Mouse (Mus musculus) liver, postnatal 0 days (tissue): ENCODE data around the gene Atoh7. TPM values are rescaled to one million over a fixed set of nuclear protein-coding genes. Genes with fewer than 3 reads are reported as not detected.
"Not testable (repeated sequence)": the region's sequence is repeated elsewhere in the genome, so short reads cannot be mapped to it uniquely, and the experiment has no call there.

Source experiments
- ATAC-seq: fragments of 200-750 bp; cut with Nextera tagmentation; 2 replicates; pipeline ENCODE4 v1.8.0; 2017; ENCODE audit warnings: mild to moderate bottlenecking, moderate library complexity
- DNase-seq: peaks from one replicate; pipeline ENCODE4 v3.0.0-alpha.2; 2016
- H3K27ac ChIP-seq: fragments of 300-500 bp; sonication (generic); 2 replicates; pipeline ENCODE4 v1.5.1; 2014; ENCODE audit warnings: antibody characterized with exemption, moderate library complexity, mild to moderate bottlenecking, low read depth
- H3K27me3 ChIP-seq: fragments of 300-500 bp; sonication (generic); 2 replicates; pipeline ENCODE4 v1.6.1; 2014; ENCODE audit warnings: low read length, control low read depth, mixed read lengths; ENCODE audit not compliant: insufficient read depth
- H3K36me3 ChIP-seq: fragments of 300-500 bp; sonication (generic); replicated peaks from 2 replicates; pipeline ENCODE4 v1.6.1; 2014; ENCODE audit warnings: mild to moderate bottlenecking, control low read depth, low read length, moderate library complexity, mixed read lengths; ENCODE audit not compliant: insufficient read depth
- H3K4me1 ChIP-seq: fragments of 300-500 bp; sonication (generic); 2 replicates; pipeline ENCODE4 v1.6.1; 2014; ENCODE audit warnings: antibody characterized with exemption, mild to moderate bottlenecking, control low read depth; ENCODE audit not compliant: insufficient read depth
- H3K4me2 ChIP-seq: fragments of 300-500 bp; sonication (generic); 2 replicates; pipeline ENCODE4 v1.6.1; 2014; ENCODE audit warnings: low read depth, mild to moderate bottlenecking, low read length, moderate library complexity, mixed read lengths
- H3K4me3 ChIP-seq: fragments of 300-500 bp; sonication (generic); 2 replicates; pipeline ENCODE4 v1.5.1; 2014; ENCODE audit warnings: low read depth, low read length
- H3K9ac ChIP-seq: fragments of 300-500 bp; sonication (generic); replicated peaks from 2 replicates; pipeline ENCODE4 v1.6.1; 2014; ENCODE audit warnings: mild to moderate bottlenecking, moderate library complexity
- H3K9me3 ChIP-seq: fragments of 300-500 bp; sonication (generic); 2 replicates; pipeline ENCODE4 v1.6.1; 2016; ENCODE audit warnings: mild to moderate bottlenecking, control low read depth, low read length, mixed read lengths
- CTCF ChIP-seq: sonication (generic); IDR thresholded peaks from 2 replicates; pipeline ENCODE4 v1.5.1; 2016; ENCODE audit warnings: antibody characterized with exemption, low read depth
- EP300 ChIP-seq: IDR thresholded peaks from 2 replicates; pipeline ENCODE4 v1.6.1; 2016; ENCODE audit warnings: antibody characterized with exemption, low read depth, mild to moderate bottlenecking
- WGBS: fragments of 180-500 bp; shearing (Covaris S2); extraction: QIAGEN DNeasy Blood & Tissue Kit; methylation state at CpG from one replicate; pipeline ENCODE4 v1.1.7; 2014; ENCODE audit not compliant: insufficient replicate concordance; 5-methylcytosine and 5-hydroxymethylcytosine counted together
- polyA plus RNA-seq: library from polyadenylated mRNA; unstranded; fragments of >200 nt; fragmentation: Nextera tagmentation; extraction: Ambion mirVana; gene quantifications from 2 replicates; pipeline ENCODE4 v1.2.1, GENCODE M21; 2015

Atoh7 gene
- polyA plus RNA-seq = 0.08 and 0.61 TPM in 2 replicates

- DNase-seq = no peak
- Histone ChIP-seq H3K9ac (peak within 1 kb of the TSS; percentile 31), H3K9me3 (no peaks in the 10 kb centered on the region), H3K4me2 (peak within 1 kb of the TSS; percentile 74), H3K27ac (no peak within 1 kb of the TSS), H3K36me3 (no peaks in the 10 kb centered on the region), H3K4me1 (0 out of 2 replicates have a peak, but pooled peaks cover 3% of the 10 kb centered on the region), H3K27me3 (peaks cover 28% of the 10 kb centered on the region), H3K4me3 (peak within 1 kb of the TSS; percentile 46)
- 16% methylated on average over 16 of the region's 16 CpGs for WGBS
- no peak for ATAC-seq
- TF ChIP-seq EP300 = no peak
- TF ChIP-seq CTCF = no peak
Observed at GRCm38 (mm10) chr10:63099521-63099920, at the start of gene Atoh7. Gene Atoh7, plus strand, starts transcription at chr10:63099651.

GRCm38 (mm10) chr10:63051267-63051666 lies 48.2 kb upstream of the Atoh7 start:
- no peaks in the 10 kb centered on the region; the same call in 1 of the 2 replicates for H3K4me1 ChIP-seq
- 45% methylated on average over 7 of the region's 7 CpGs for WGBS
- H3K27me3 ChIP-seq = no peaks in the 10 kb centered on the region
- H3K9me3 ChIP-seq = no peaks in the 10 kb centered on the region
- no peaks in the 10 kb centered on the region for H3K36me3 ChIP-seq
- H3K9ac ChIP-seq = no peak overlapping the region
- DNase-seq (no peak), ATAC-seq (no peak)
- no peak overlapping the region for H3K27ac ChIP-seq
- H3K4me2 ChIP-seq = no peak overlapping the region
- H3K4me3 ChIP-seq = no peak overlapping the region
- no peak for TF ChIP-seq EP300
- no peak for TF ChIP-seq CTCF

- H3K4me3 ChIP-seq = no peak overlapping the region
- no peaks in the 10 kb centered on the region for H3K27me3 ChIP-seq
- no peaks in the 10 kb centered on the region; the same call in 1 of the 2 replicates for H3K4me1 ChIP-seq
- 66% methylated on average over 6 of the region's 6 CpGs for WGBS
- H3K9ac ChIP-seq = no peak overlapping the region
- H3K4me2 ChIP-seq = no peak overlapping the region
- no peaks in the 10 kb centered on the region for H3K36me3 ChIP-seq
- H3K9me3 ChIP-seq = no peaks in the 10 kb centered on the region
- DNase-seq (no peak), ATAC-seq (peak; percentile 25; the same call in 1 of the 2 replicates)
- TF ChIP-seq EP300 (no peak), CTCF (no peak)
- H3K27ac ChIP-seq = no peak overlapping the region
Observed at GRCm38 (mm10) chr10:63052011-63052410, 47.4 kb upstream of the Atoh7 start.

GRCm38 (mm10) chr10:63053007-63053406 lies 46.4 kb upstream of the Atoh7 start:
- Histone ChIP-seq H3K36me3 (no peaks in the 10 kb centered on the region), H3K9ac (no peak overlapping the region), H3K27me3 (no peaks in the 10 kb centered on the region), H3K4me1 (no peaks in the 10 kb centered on the region; the same call in 1 of the 2 replicates), H3K4me3 (no peak overlapping the region), H3K4me2 (no peak overlapping the region), H3K27ac (no peak overlapping the region), H3K9me3 (no peaks in the 10 kb centered on the region)
- no peak for TF ChIP-seq EP300
- TF ChIP-seq CTCF = no peak
- DNase-seq (no peak), ATAC-seq (no peak)
- 54% methylated on average over 6 of the region's 6 CpGs for WGBS

GRCm38 (mm10) chr10:63054071-63054470 lies 45.4 kb upstream of the Atoh7 start:
- H3K27me3 ChIP-seq, H3K9me3 ChIP-seq, H3K4me3 ChIP-seq, DNase-seq, H3K36me3 ChIP-seq, H3K27ac ChIP-seq, H3K9ac ChIP-seq, ATAC-seq, H3K4me1 ChIP-seq, H3K4me2 ChIP-seq: not testable (repeated sequence)
- WGBS = 76% methylated on average over 6 of the region's 6 CpGs

- H3K9me3 ChIP-seq = no peaks in the 10 kb centered on the region
- 74% methylated on average over 2 of the region's 2 CpGs for WGBS
- no peak for DNase-seq
Observed at GRCm38 (mm10) chr10:63054586-63054985, 44.9 kb upstream of the Atoh7 start.

More at GRCm38 (mm10) chr10:63054586-63054985, 44.9 kb upstream of the Atoh7 start:
- H3K4me2 ChIP-seq = no peak overlapping the region
- no peaks in the 10 kb centered on the region for H3K27me3 ChIP-seq
- H3K9ac ChIP-seq = no peak overlapping the region
- no peak overlapping the region for H3K4me3 ChIP-seq
- no peak for TF ChIP-seq EP300
- TF ChIP-seq CTCF = peak; percentile 37
- no peak for ATAC-seq
- no peaks in the 10 kb centered on the region for H3K4me1 ChIP-seq
- no peaks in the 10 kb centered on the region for H3K36me3 ChIP-seq
- H3K27ac ChIP-seq = no peak overlapping the region
